Mouse (Mus musculus) myocyte (in vitro differentiated cells): ENCODE results near the gene Itgb2. TPM values are rescaled to one million over a fixed set of nuclear protein-coding genes. Genes with fewer than 3 reads are reported as not detected.

ENCODE experiments used
- H3K27me3 ChIP-seq: one replicate; pipeline ENCODE4 v1.6.1; 2011; ENCODE audit not compliant: control insufficient read depth, insufficient read depth, insufficient read length
- H3K36me3 ChIP-seq: one replicate; pipeline ENCODE4 v1.6.1; 2011; ENCODE audit not compliant: control insufficient read depth, insufficient read depth
- H3K4me2 ChIP-seq: one replicate; pipeline ENCODE4 v1.6.1; 2011; ENCODE audit warnings: low read depth, control low read depth
- H3K4me3 ChIP-seq: one replicate; pipeline ENCODE4 v1.5.1; 2011; ENCODE audit warnings: mild to moderate bottlenecking, control low read depth, moderate library complexity
- H3K79me2 ChIP-seq: one replicate; pipeline ENCODE4 v1.6.1; 2011; ENCODE audit not compliant: control insufficient read depth, insufficient read depth
- H3ac ChIP-seq: one replicate; pipeline ENCODE4 v1.6.1; 2011; ENCODE audit not compliant: control insufficient read depth, insufficient read length
- CEBPB ChIP-seq: IDR thresholded peaks from 2 replicates; pipeline ENCODE4 v1.6.1; 2011; ENCODE audit warnings: mild to moderate bottlenecking, moderate library complexity; ENCODE audit not compliant: poor library complexity, insufficient read depth, severe bottlenecking
- E2F4 ChIP-seq: IDR thresholded peaks from one replicate; pipeline ENCODE4 v1.6.1; 2011; ENCODE audit warnings: mild to moderate bottlenecking, control low read depth, moderate library complexity; ENCODE audit not compliant: insufficient read depth
- MAX ChIP-seq: IDR thresholded peaks from one replicate; pipeline ENCODE4 v1.6.1; 2011; ENCODE audit warnings: low read depth, mild to moderate bottlenecking, control low read depth
- MYOD1 ChIP-seq, 3 experiments: IDR thresholded peaks; one replicate each; pipeline ENCODE4 v1.6.1; 2011; ENCODE audit warnings: control low read depth in 2 of 3, low read depth in 2 of 3, mild to moderate bottlenecking in 2 of 3, moderate library complexity in 1 of 3; ENCODE audit not compliant: insufficient read length in 2 of 3, control insufficient read depth in 1 of 3
- MYOG ChIP-seq, 3 experiments: IDR thresholded peaks; one replicate each; pipeline ENCODE4 v1.6.1; 2011; ENCODE audit warnings: control low read depth in 2 of 3, low read depth in 2 of 3, mild to moderate bottlenecking in 2 of 3; ENCODE audit not compliant: insufficient read length in 2 of 3, control insufficient read depth in 1 of 3, insufficient read depth in 1 of 3
- POLR2A ChIP-seq: IDR thresholded peaks from one replicate; pipeline ENCODE4 v1.6.1; 2011; ENCODE audit warnings: low read depth, mild to moderate bottlenecking, control low read depth, moderate library complexity; ENCODE audit not compliant: insufficient read length
- POLR2AphosphoS2 ChIP-seq: IDR thresholded peaks from one replicate; pipeline ENCODE4 v1.6.1; 2011; ENCODE audit warnings: low read depth, control low read depth; ENCODE audit not compliant: insufficient read length
- REST ChIP-seq: IDR thresholded peaks from one replicate; pipeline ENCODE4 v1.6.1; 2011; ENCODE audit warnings: mild to moderate bottlenecking, control low read depth, moderate library complexity; ENCODE audit not compliant: insufficient read depth, insufficient read length
- SRF ChIP-seq: IDR thresholded peaks from one replicate; pipeline ENCODE4 v1.6.1; 2011; ENCODE audit warnings: low read depth; ENCODE audit not compliant: control insufficient read depth, insufficient read length
- TCF12 ChIP-seq: IDR thresholded peaks from one replicate; pipeline ENCODE4 v1.6.1; 2011; ENCODE audit warnings: mild to moderate bottlenecking, control low read depth; ENCODE audit not compliant: poor library complexity, insufficient read depth, severe bottlenecking
- TCF3 ChIP-seq: IDR thresholded peaks from one replicate; pipeline ENCODE4 v1.6.1; 2011; ENCODE audit warnings: low read depth, control low read depth; ENCODE audit not compliant: insufficient read length
- USF1 ChIP-seq: IDR thresholded peaks from one replicate; pipeline ENCODE4 v1.6.1; 2011; ENCODE audit warnings: low read depth, mild to moderate bottlenecking, control low read depth, moderate library complexity
- polyA plus RNA-seq: library from polyadenylated mRNA; unstranded; fragments of >200 nt; fragmentation: generic; extraction: Trizol; gene quantifications from one replicate; pipeline ENCODE4 v1.2.1, GENCODE M21; 2012; ENCODE audit warnings: missing spikeins

The Itgb2 gene
- polyA plus RNA-seq, 1 experiment = 1.3 TPM

- Histone ChIP-seq H3K36me3 (no peaks in the 10 kb centered on the region), H3K79me2 (no peaks in the 10 kb centered on the region), H3K4me3 (no peak overlapping the region), H3K27me3 (no peaks in the 10 kb centered on the region), H3K4me2 (no peak overlapping the region), H3ac (no peak overlapping the region)
- TF ChIP-seq E2F4 = no peak
- TF ChIP-seq POLR2AphosphoS2 = no peak
- TF ChIP-seq MYOG (IDR thresholded peaks at IDR 0.05; ENCODE audit: control insufficient read depth in 1 of 3, insufficient read depth in 1 of 3, insufficient read length in 2 of 3, low read depth in 2 of 3) = no peak
- TF ChIP-seq MYOD1 (IDR thresholded peaks at IDR 0.05; ENCODE audit: control insufficient read depth in 1 of 3, insufficient read length in 2 of 3, low read depth in 2 of 3) = no peak
- TF ChIP-seq TCF3 = no peak
- no peak for TF ChIP-seq TCF12
- no peak for TF ChIP-seq REST
- no peak for TF ChIP-seq POLR2A
- no peak for TF ChIP-seq SRF
- no peak for TF ChIP-seq USF1
- no peak for TF ChIP-seq MAX
- no peak for TF ChIP-seq CEBPB
Observed at GRCm38 (mm10) chr10:77557641-77558040, 27.6 kb downstream of the Itgb2 start.

GRCm38 (mm10) chr10:77560090-77560489, 30.0 kb downstream of the Itgb2 start:
- H3ac ChIP-seq = no peak overlapping the region
- no peak overlapping the region for H3K4me2 ChIP-seq
- H3K4me3 ChIP-seq = no peak overlapping the region
- TF ChIP-seq TCF12 = no peak
- TF ChIP-seq POLR2AphosphoS2 = no peak
- TF ChIP-seq MYOG (IDR thresholded peaks at IDR 0.05; ENCODE audit: control insufficient read depth in 1 of 3, insufficient read depth in 1 of 3, insufficient read length in 2 of 3, low read depth in 2 of 3) = peak in 2 of 3 experiments; percentile 31 to 63
- TF ChIP-seq MYOD1 (IDR thresholded peaks at IDR 0.05; ENCODE audit: control insufficient read depth in 1 of 3, insufficient read length in 2 of 3, low read depth in 2 of 3) = peak in 1 of 3 experiments; percentile 67
- H3K36me3 ChIP-seq = no peaks in the 10 kb centered on the region
- H3K79me2 ChIP-seq = no peaks in the 10 kb centered on the region
- H3K27me3 ChIP-seq = no peaks in the 10 kb centered on the region

DNA sequence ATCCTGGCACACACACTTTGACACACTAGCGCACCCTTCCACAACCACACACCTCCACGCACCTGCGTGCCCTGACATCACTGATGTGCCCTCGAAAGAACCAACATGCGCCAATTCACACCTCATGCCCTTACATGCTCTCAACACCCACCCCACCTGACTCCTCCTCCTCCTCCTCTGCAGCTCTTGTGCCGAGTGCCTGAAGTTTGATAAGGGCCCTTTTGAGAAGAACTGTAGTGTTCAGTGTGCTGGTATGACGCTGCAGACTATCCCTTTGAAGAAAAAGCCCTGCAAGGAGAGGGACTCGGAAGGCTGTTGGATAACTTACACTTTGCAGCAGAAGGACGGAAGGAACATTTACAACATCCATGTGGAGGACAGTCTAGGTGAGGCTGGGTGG, 30.8 kb downstream of the Itgb2 start:
- Histone ChIP-seq H3K36me3 (no peaks in the 10 kb centered on the region), H3K79me2 (no peaks in the 10 kb centered on the region), H3K4me3 (no peak overlapping the region), H3K4me2 (no peak overlapping the region), H3ac (no peak overlapping the region), H3K27me3 (no peaks in the 10 kb centered on the region)
- TF ChIP-seq TCF12 (no peak), TCF3 (no peak), USF1 (no peak), SRF (no peak), MYOD1 (IDR thresholded peaks at IDR 0.05; ENCODE audit: control insufficient read depth in 1 of 3, insufficient read length in 2 of 3, low read depth in 2 of 3) (no peak), POLR2A (no peak), CEBPB (no peak), MYOG (IDR thresholded peaks at IDR 0.05; ENCODE audit: control insufficient read depth in 1 of 3, insufficient read depth in 1 of 3, insufficient read length in 2 of 3, low read depth in 2 of 3) (no peak), MAX (no peak), REST (no peak), POLR2AphosphoS2 (no peak), E2F4 (no peak)

DNA sequence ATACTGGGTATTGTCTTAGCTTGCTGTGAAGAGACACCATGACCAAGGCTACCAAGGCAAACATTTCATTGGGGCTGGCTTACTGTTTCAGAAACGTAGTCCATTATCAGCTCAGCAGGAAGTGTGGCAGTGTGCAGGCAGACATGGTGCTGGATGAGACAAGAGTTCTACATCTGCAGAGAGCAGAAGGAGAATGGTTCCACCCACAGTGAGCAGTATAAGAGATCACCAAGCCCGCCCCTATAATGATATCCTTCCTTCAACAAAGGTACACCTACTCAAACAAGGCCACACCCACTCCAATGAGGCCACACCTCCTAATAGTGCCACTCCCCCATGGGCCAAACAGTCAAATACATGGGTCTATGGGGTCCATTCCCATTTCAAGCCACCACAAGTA, 31.5 kb downstream of the Itgb2 start:
- TF ChIP-seq TCF12 = no peak
- TF ChIP-seq TCF3 = no peak
- TF ChIP-seq MYOD1 (IDR thresholded peaks at IDR 0.05; ENCODE audit: control insufficient read depth in 1 of 3, insufficient read length in 2 of 3, low read depth in 2 of 3) = no peak
- TF ChIP-seq USF1 = no peak
- TF ChIP-seq POLR2A = no peak
- TF ChIP-seq SRF = no peak
- TF ChIP-seq CEBPB = no peak
- no peak for TF ChIP-seq E2F4
- no peak for TF ChIP-seq REST
- TF ChIP-seq MYOG (IDR thresholded peaks at IDR 0.05; ENCODE audit: control insufficient read depth in 1 of 3, insufficient read depth in 1 of 3, insufficient read length in 2 of 3, low read depth in 2 of 3) = no peak
- no peak for TF ChIP-seq POLR2AphosphoS2
- TF ChIP-seq MAX = no peak

DNA sequence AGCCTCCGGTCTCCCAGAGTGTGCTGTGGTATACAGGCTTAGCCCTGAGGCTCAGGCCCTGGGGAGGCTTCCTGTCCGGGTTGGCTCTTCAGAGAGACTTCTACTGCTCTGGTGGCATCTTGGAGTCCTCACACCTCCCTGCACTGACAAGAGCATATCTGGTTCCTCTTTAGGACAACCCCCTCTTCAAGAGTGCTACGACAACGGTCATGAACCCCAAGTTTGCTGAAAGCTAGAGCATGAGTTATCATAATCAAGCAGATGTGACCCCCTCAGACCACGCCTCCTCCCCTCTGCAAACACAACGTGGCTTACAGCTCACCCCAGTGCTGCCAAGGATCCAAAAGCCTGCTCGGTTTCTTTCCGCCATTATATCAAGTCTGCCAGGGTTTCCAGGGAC, 35.0 kb downstream of the Itgb2 start:
- Histone ChIP-seq H3K36me3 (no peaks in the 10 kb centered on the region), H3K4me3 (no peak overlapping the region), H3K27me3 (no peaks in the 10 kb centered on the region), H3ac (no peak overlapping the region), H3K4me2 (no peak overlapping the region), H3K79me2 (no peaks in the 10 kb centered on the region)
- TF ChIP-seq MAX = no peak
- TF ChIP-seq TCF12 = no peak
- no peak for TF ChIP-seq CEBPB
- no peak for TF ChIP-seq REST
- no peak for TF ChIP-seq POLR2AphosphoS2
- TF ChIP-seq SRF = no peak
- no peak for TF ChIP-seq E2F4
- TF ChIP-seq USF1 = no peak
- TF ChIP-seq MYOG (IDR thresholded peaks at IDR 0.05; ENCODE audit: control insufficient read depth in 1 of 3, insufficient read depth in 1 of 3, insufficient read length in 2 of 3, low read depth in 2 of 3) = no peak
- TF ChIP-seq MYOD1 (IDR thresholded peaks at IDR 0.05; ENCODE audit: control insufficient read depth in 1 of 3, insufficient read length in 2 of 3, low read depth in 2 of 3) = no peak
- no peak for TF ChIP-seq POLR2A
- no peak for TF ChIP-seq TCF3

More for the DNA sequence above, 31.5 kb downstream of the Itgb2 start:
- no peaks in the 10 kb centered on the region for H3K36me3 ChIP-seq
- no peaks in the 10 kb centered on the region for H3K79me2 ChIP-seq
- no peaks in the 10 kb centered on the region for H3K27me3 ChIP-seq
- no peak overlapping the region for H3ac ChIP-seq
- H3K4me2 ChIP-seq = no peak overlapping the region
- H3K4me3 ChIP-seq = no peak overlapping the region
